Mouse (Mus musculus) ES-CJ7 (cell line): ENCODE results near the gene Sdccag8.

Source experiments
- DNase-seq: peaks from one replicate; pipeline ENCODE4 v3.0.0; 2011; ENCODE audit warnings: low read depth, low spot score

Gene Sdccag8

GRCm38 (mm10) chr1:177010041-177010440 lies 195.6 kb downstream of the Sdccag8 start:
- no peak for DNase-seq

DNA sequence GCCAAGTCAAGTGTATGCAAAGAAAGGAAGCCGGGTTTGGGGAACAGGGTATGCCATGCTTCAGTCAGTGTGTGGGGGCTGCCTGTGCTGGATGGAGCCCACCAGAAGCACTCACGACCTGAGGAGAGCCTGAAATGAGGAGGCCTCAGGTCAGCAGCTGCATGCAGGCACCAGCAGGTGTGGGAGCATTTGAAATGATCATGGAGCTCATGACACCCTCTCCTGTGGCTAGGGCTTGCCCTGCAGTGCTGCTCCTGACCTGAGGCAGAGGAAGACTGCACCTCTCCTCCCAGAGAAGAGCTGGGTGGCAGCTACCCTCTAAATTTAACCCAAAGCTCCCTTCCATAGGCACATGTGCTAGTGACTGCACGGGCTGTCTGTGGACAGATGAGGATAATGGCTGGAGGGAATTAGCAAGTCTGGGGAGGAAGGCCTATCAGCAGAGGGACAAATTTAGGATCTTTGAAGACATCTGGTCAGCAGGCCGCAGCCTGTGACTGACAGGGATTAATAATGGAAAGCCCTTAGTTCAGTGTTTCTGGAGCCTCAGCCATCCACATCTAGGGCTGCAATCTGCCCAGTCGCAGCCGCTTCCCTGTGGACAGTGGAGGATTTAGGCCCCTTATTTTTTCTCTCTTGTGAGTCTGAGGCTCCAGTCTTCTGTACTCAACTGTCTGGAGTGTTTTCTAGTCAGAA lies 196.3 kb downstream of the Sdccag8 start:
- DNase-seq, result no peak

DNA sequence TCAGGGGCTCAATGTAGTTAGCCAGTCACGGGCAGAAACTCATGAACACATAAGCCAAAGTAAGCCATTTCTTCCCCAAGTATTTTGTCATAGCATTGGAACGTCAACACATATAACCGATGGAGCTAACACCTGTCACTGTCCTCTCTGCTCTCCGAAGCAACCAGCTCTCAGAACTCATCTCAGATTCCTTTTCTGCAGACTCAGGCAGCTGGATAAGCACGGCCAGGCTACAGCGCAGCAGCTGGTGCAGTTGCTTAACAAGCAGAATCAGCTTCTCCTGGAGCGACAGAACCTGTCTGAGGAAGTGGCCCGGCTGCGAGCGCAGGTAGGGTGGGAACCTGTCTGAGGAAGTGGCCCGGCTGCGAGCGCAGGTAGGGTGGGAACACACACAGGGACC lies 197.2 kb downstream of the Sdccag8 start:
- no peak for DNase-seq

GRCm38 (mm10) chr1:177012774-177013173 lies 198.3 kb downstream of the Sdccag8 start:
- no peak for DNase-seq

GRCm38 (mm10) chr1:177013313-177013712 lies 198.9 kb downstream of the Sdccag8 start:
- no peak for DNase-seq

- no peak for DNase-seq
These were observed 199.3 kb downstream of the Sdccag8 start for GRCm38 (mm10) chr1:177013776-177014175.

- no peak for DNase-seq
These were observed 199.9 kb downstream of the Sdccag8 start for GRCm38 (mm10) chr1:177014346-177014745.

- DNase-seq, result no peak
These were observed 200.5 kb downstream of the Sdccag8 start for GRCm38 (mm10) chr1:177014921-177015439.

- no peak for DNase-seq
These were observed 201.5 kb downstream of the Sdccag8 start for GRCm38 (mm10) chr1:177015917-177016316.

GRCm38 (mm10) chr1:177016729-177017128 lies 202.3 kb downstream of the Sdccag8 start:
- no peak for DNase-seq

- DNase-seq, result no peak
These were observed 204.3 kb downstream of the Sdccag8 start for GRCm38 (mm10) chr1:177018750-177019149.

- DNase-seq, result no peak
These were observed 205.2 kb downstream of the Sdccag8 start for GRCm38 (mm10) chr1:177019668-177020067.

DNA sequence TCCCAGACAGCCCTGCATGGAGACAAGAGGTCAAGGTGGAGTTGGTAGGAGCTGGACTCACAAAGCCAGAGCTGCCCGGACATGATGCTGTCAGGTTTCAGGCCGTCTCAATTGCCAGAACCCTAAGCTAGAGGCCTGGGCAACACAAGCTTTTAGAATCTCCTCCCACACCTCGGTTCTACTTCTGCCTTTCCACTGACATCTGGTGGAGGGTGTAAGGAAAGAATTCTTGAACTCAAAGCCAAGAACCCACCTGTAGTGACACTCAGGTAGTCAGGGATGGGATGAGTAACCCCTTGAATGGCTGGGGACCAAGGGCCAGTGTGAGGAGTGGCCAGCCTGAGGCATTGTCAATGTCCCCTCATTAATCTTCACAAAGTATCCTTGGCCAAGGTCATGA lies 208.3 kb downstream of the Sdccag8 start:
- DNase-seq, result no peak

DNA sequence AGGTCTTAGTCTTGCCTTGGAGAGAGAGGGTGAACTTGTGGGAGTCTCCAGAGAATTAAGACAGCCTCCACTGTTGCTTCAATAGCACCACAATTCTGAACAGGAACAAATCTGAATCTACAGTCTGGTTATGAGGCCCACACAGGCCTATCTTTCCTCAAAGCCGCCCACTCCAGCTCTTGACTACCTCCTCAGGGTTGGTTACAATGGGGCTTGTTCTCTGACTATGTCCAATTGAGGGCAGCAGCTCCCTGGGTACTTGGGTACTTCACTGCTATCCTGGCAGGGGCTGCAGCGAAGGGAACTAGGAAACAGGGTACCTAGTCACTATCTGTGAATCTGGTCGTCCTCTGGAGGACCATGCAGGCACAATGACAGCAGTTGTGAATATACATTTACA lies 213.2 kb downstream of the Sdccag8 start:
- no peak for DNase-seq

- no peak for DNase-seq
These were observed 214.6 kb downstream of the Sdccag8 start for GRCm38 (mm10) chr1:177029032-177029431.

- DNase-seq, result no peak
These were observed 216.2 kb downstream of the Sdccag8 start for GRCm38 (mm10) chr1:177030669-177031068.

GRCm38 (mm10) chr1:177031196-177031595 lies 216.7 kb downstream of the Sdccag8 start:
- DNase-seq, result no peak

GRCm38 (mm10) chr1:177032233-177032632 lies 217.8 kb downstream of the Sdccag8 start:
- DNase-seq, result no peak

GRCm38 (mm10) chr1:177035460-177035859 lies 221.0 kb downstream of the Sdccag8 start:
- no peak for DNase-seq

DNA sequence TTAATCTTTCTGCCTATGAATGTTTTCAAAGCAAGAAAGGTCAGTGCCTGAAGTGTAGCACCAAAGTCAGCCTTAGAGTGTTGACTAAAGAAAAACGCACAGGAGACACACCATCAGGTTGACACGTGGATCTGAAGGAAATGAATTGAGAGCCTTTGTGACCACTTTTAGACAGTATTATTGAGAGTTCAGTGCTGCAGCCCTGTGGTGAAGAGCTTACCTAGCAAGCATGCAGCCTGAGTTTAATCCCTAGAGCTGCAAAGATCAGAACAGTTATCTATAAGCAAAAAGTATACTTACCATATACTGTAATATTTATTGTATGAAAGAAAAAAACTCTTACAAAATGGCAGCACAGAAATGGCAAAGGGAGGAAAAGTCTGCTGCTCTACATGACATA lies 223.9 kb downstream of the Sdccag8 start:
- DNase-seq, result no peak

DNA sequence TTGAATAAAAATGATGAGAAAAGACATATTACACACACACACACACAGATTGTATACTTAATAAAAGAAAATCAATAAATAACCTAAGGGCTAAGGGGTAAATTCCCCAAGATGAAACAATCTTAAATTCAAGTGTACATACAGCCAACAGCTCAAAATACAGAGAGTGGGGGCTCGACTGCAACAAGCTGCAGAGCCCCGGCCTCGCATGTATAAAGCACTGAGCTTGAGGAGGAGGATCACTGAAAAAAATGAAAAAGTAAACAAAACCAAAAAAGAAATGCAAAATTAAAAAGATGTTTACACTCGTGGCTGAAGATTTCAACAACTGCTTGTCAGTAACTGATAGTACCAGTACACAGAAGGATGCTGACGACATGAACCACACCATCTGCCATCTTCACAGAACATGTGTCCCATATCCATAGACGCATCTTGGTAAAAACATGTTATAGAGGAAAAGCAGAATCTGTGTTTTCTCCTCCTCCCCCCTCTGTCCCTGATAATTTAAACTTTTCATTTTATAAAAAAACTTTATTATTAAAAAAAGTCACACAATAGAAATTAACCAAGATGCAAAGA lies 224.7 kb downstream of the Sdccag8 start:
- no peak for DNase-seq

GRCm38 (mm10) chr1:177040058-177040457 lies 225.6 kb downstream of the Sdccag8 start:
- DNase-seq, result no peak

- no peak for DNase-seq
These were observed 231.4 kb downstream of the Sdccag8 start for GRCm38 (mm10) chr1:177045885-177046284.
